Mouse (Mus musculus) right cerebral cortex, postnatal 36 days (tissue): ENCODE data around the gene Gm21760.
"Not testable (repeated sequence)": the region's sequence is repeated elsewhere in the genome, so short reads cannot be mapped to it uniquely, and the experiment has no call there.

Experiments
- DNase-seq, 2 experiments: peaks; one replicate each; pipeline ENCODE4 v3.0.0; 2022; ENCODE audit warnings: low spot score in 2 of 2, mixed read lengths in 1 of 2

The Gm21760 gene

GRCm38 (mm10) chrY:80133479-80133878 lies at the start of gene Gm21760:
Gene Gm21760, plus strand, starts transcription at chrY:80133779.
- not testable (repeated sequence) for DNase-seq
